Mouse (Mus musculus) heart, postnatal 14 days (tissue): ENCODE data around the gene Foxl1. TPM values are rescaled to one million over a fixed set of nuclear protein-coding genes. Genes with fewer than 3 reads are reported as not detected.
A peak's percentile ranks its signal among the peaks of the same experiment; 100 is the strongest.

Experiments
- DNase-seq, 2 experiments: peaks; one replicate each; pipeline ENCODE4 v3.0.0; 2021 to 2022
- intact Hi-C: fragments of 180-260 bp; cut with DNase I; formaldehyde crosslinking; loops from one replicate; pipeline ENCODE4 v1.15.1; 2025
- long read RNA-seq, 2 experiments: library from polyadenylated mRNA; stranded (forward); transcript quantifications; one replicate each; pipeline ENCODE4 v2.0.0; 2021
- total RNA-seq, 2 experiments: library from RNA; stranded (reverse); gene quantifications; 2 replicates each; pipeline ENCODE4 v1.2.3; 2021

Foxl1 gene
- under 1 TPM; 0.12 to 0.17 TPM for total RNA-seq
- long read RNA-seq, experiment 1 = 0 reads
- long read RNA-seq, experiment 2 = 0 reads

DNA sequence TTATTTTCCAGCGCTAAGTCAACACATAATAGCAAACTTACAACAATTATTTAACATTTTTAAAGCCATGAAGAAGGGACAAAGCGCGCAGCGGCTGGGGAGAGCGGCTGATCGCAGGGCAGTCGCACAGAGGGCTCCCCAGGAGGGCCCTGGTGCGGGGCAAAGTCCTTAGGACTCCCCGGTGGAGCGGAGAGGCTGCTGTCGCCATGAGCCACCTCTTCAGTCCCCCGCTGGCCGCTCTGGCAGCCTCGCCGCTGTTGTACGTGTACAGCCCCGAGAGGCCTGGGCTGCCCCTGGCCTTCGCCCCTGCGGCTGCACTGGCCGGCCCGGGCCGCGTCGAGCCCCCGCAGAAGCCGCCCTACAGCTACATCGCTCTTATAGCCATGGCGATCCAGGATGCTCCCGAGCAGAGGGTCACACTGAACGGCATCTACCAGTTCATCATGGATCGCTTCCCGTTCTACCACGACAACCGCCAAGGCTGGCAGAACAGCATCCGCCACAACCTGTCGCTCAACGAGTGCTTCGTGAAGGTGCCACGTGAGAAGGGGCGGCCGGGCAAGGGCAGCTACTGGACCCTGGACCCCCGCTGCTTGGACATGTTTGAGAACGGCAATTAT lies at the start of gene Foxl1:
TSS of gene Foxl1 (plus strand) at position 185 of the 620 bp plus-strand sequence.
- DNase-seq = no peak
- intact Hi-C loops = loop anchor here (5.0 kb wide), 1 partner anchor 89 kb away; no protein-coding TSS in a partner anchor

GRCm38 (mm10) chr8:121078721-121079120 lies 49.0 kb upstream of the Foxl1 start:
- DNase-seq = no peak
- intact Hi-C loops = no loop called here

- intact Hi-C loops = no loop called here
These were observed 48.5 kb upstream of the Foxl1 start for GRCm38 (mm10) chr8:121079201-121079600.

DNA sequence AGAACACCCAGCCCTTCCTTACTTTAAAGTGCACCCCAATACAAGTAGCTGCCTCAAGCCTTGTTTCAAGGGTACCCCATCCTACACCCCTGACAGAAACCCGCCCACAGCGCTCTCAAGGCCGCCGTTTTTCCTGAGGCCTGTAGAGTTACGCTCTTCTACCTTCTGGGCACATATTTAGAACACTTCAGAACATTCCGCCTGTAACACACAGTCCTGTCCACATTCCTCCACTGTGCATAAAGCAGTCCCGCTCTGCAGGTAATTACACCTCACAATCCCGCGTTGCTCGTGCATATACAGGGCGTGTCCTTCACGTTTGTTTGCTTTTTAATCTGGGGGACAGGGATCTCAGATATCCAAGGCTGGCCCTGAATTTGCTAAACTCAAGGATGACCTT lies 47.8 kb upstream of the Foxl1 start:
- intact Hi-C loops = no loop called here
- no peak for DNase-seq

More at GRCm38 (mm10) chr8:121079201-121079600, 48.5 kb upstream of the Foxl1 start:
- DNase-seq = no peak

- no peak for DNase-seq
- intact Hi-C loops = no loop called here
These were observed 47.2 kb upstream of the Foxl1 start for GRCm38 (mm10) chr8:121080361-121081090.

DNA sequence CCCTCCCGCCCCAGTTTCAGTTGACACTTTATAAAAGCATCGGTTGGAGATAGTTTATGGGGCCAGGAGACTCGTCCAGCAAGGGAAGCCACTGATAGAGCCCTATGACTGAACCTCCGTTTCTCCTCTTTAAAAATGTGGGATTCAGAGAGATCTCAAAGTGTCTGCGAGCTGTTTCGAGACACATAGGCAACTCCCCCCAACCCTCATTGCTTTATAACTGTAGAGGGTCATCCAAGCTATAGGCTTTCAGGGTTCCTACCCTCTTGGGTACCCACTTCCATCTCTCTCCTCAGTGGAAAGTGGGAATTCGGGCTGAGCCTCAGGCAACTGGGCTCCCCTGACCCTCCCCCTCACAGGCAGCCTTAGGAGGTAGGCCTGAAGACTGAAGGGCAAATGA lies 46.3 kb upstream of the Foxl1 start:
- intact Hi-C loops = no loop called here

GRCm38 (mm10) chr8:121082218-121083092 lies 45.3 kb upstream of the Foxl1 start:
- intact Hi-C loops = no loop called here
- DNase-seq = no peak

More for the DNA sequence above, 46.3 kb upstream of the Foxl1 start:
- no peak for DNase-seq

DNA sequence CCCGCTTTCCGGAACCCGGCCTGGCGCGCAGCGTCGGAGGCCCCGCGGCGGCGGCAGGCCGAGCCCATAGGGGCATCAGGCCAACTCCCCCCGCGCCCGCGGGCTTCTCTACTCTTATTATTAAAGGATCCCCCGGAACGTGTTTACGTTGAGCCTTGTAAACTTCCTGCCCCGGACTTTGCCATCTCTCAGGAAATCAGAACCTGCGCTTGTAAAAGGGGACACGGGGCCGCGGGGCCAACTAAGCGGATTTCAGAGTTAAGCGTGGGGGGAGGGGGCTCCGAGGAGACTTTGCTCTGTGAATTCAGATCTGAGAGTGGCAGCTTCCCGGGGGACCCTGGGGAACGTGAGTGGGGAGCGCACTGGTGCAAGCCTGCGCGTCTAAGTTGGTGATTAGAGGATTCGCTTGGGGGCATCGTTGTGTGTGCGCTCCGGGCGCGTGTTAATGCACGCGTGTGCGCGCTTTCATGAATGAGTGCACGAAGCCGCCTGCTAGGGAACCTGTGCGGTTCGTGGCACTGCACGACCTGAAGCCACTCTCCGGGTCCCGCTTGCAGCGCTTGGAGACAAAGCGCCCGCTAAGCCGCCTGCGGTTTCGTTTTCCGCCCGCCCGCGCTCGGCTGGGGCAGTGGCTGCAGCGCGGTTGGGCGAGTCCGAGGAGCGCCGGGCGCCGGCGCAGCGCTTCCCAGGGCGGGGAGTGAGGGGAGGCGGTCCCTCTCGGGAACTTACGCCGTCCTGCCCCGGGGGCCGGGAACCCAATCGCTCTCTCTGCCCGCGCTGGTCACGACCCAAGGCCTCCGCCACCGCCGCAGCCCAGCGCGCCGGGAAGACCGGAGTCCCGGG lies 44.4 kb upstream of the Foxl1 start:
- peak; percentile 80 to 83 for DNase-seq
- intact Hi-C loops = no loop called here

- no peak for DNase-seq
- intact Hi-C loops = no loop called here
These were observed 43.9 kb upstream of the Foxl1 start for GRCm38 (mm10) chr8:121083936-121084209.

DNA sequence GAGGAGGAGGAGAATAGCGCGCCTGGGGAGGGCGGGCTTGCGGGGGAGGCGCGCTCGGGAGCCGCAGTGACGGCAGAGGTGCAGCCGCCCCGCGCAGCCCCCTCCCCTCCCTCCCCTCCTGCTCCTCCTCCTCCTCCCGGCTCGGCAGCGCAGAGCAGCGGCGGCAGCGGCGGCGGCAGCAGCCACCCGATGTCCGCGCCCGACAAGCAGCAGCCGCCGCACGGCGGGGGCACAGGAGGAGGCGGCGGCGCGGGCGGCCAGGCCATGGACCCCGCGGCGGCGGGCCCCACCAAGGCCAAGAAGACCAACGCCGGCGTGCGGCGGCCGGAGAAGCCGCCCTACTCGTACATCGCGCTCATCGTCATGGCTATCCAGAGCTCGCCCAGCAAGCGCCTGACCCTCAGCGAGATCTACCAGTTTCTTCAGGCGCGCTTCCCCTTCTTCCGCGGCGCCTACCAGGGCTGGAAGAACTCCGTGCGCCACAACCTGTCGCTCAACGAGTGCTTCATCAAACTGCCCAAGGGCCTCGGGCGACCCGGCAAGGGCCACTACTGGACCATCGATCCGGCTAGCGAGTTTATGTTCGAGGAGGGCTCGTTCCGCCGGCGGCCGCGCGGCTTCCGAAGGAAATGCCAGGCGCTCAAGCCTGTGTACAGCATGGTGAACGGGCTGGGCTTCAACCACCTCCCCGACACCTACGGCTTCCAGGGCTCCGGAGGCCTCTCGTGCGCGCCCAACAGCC lies 43.4 kb upstream of the Foxl1 start, which contains the start of gene Foxf1:
TSS of gene Foxf1 (plus strand) at position 177 of the 742 bp plus-strand sequence.
- DNase-seq = peak; percentile 33 to 40
- intact Hi-C loops = no loop called here

GRCm38 (mm10) chr8:121085011-121085410 lies 42.7 kb upstream of the Foxl1 start:
- DNase-seq = no peak
- intact Hi-C loops = no loop called here

GRCm38 (mm10) chr8:121085561-121085960 lies 42.2 kb upstream of the Foxl1 start:
- intact Hi-C loops = no loop called here
- DNase-seq = no peak

GRCm38 (mm10) chr8:121086004-121086900 lies 41.5 kb upstream of the Foxl1 start:
- intact Hi-C loops = no loop called here
- DNase-seq = no peak

GRCm38 (mm10) chr8:121088281-121088680 lies 39.5 kb upstream of the Foxl1 start:
- intact Hi-C loops = no loop called here
- no peak for DNase-seq

DNA sequence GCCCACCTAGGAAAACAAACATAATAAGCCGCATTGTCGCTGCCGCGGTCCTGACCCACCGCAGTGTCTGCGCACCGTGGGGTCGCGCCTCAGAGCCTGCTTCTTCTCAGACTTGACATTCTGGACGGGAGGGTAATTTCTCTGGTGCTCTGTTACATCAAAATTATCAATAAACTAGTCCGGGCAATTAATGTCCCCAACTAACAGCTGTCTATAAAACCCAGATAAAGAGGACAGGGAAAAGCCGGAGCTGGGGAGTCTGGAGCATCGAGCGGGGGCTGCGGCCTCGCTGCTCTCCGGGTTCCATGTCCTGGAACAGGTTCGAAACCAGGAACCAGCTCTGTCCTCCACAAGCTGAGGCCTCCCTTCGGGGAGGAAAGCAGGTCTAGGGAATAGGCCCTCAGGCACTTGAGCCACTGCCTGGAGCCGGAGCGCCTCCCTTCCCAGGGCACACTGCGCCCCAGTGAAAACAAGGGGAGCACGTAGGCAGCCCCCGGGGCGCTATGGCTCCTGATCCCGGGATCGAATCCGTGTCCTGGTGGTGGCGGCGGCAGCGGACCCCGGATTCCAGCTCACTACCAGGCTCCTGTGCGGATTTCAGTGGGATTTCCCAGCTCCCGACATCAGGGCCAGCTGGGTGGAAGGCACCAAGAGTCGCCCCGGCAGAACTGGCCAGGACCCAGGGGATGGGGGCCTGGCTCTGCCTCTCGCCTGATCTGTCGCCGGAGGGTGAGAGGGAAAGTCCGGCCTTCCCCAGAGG lies 38.7 kb upstream of the Foxl1 start:
- no peak for DNase-seq
- intact Hi-C loops = no loop called here

DNA sequence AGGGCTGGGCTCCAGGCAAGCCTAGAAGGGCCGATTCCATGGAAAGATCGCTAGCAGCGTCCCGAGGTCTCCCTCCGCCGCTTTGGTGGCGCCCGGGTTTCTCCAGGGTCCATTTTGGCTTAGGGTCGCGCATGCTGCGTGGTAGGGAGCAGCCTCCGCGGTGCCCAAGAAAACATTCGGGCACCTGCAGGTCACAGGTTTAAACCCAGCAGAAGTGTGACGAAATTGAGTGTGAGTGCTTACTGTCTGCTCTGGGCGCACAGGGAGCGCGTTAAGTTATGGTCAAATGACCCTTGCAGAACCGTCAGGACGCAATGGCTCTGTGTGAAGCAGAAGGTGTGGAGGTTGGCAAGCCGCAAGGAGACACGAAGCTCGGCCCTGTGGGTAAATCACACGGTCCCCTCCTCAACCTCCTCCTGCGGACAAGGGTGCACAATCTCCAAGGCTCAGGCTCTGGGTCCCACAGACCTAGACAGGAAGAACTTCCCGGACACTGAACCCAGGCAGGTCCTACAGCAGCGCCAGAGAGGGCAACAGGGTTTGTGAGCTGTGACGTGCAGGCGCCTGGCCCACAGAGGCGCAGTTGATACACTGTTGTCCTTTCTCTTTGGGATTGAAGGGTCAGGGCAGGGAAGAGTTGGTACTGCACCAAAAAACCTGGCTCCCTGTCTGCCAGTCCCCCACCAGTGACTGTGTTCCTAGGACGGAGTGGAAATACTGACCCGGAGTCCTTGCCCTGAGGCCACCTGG lies 37.9 kb upstream of the Foxl1 start:
- no peak for DNase-seq
- intact Hi-C loops = loop anchor here (5.0 kb wide), 2 partner anchors 193 to 408 kb away; no protein-coding TSS in a partner anchor

GRCm38 (mm10) chr8:121090716-121091115 lies 37.0 kb upstream of the Foxl1 start:
- intact Hi-C loops = loop anchor here (5.0 kb wide), 2 partner anchors 193 to 408 kb away; no protein-coding TSS in a partner anchor
- DNase-seq = no peak
